Mouse (Mus musculus) CD4-positive naive resting alpha-beta T cell, adult 76 days (primary cell): Measurements from ENCODE around the gene Igf2bp2. TPM values are rescaled to one million over a fixed set of nuclear protein-coding genes. Genes with fewer than 3 reads are reported as not detected.

Experiments used
- total RNA-seq: library from RNA; stranded (reverse); gene quantifications from one replicate; pipeline ENCODE4 v1.2.4, GENCODE M21; 2023

Igf2bp2 gene
- total RNA-seq: 0.29 TPM

DNA sequence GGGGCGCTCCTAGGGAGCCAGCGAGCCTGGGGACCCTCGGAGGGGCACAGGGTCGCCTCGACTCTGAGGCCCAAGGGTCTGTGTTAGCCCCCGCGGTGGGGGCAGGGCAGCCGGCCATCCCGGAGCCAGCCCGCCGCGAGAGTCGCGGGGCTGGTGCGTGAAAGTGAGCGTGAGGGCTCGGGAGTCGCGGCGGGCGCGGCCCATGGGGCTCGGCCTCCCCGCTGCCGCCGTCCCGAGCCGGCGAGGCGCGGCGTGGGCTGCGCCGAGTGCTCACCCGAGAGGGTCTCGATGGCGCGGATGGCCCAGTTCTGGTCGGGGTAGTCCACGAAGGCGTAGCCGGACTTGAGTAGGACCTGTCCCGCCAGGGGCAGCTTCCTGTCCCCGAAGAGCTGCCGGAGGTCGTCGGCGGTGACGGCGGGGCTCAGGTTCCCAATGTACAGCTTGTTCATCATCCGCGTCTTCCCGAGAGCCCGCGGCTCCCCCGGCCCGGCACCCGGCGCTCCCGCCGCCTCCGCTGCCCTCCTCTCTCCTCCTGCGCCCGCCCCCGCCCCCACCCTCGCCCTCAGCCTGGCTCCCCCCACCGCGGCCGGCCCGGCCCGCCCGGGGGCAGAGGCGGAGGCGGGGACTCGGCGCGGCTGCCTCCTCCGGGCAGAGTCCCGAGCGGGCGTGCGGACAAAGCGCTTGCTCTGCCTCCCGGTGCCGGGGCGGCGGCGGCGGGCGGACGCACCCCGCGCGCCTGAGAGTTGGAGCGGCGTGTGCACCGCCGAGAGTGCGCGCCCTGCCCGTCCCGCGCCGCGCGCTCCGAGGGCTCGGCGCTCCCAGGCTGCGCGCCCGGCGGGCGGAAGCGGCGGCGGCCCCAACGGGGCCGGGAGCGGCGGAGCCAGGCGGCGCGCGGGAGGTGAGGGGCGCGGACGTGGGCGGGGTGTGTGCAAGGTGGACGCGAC lies at the start of gene Igf2bp2:
TSS of gene Igf2bp2 (minus strand) at position 788 of the 944 bp plus-strand sequence.

GRCm38 (mm10) chr16:22009099-22009584 lies 154.0 kb downstream of the Igf2bp2 start, which contains the start of gene Senp2:
Senp2 (plus strand) TSS chr16:22009484.

Other genes with a start within 250 kb of the Igf2bp2 start
- 7.0 TPM for gene Tmem41a, start 215.7 kb downstream of the Igf2bp2 start, total RNA-seq
- not detected for gene Liph, start 167.6 kb downstream of the Igf2bp2 start, total RNA-seq
- gene Senp2, start 153.8 kb downstream of the Igf2bp2 start, total RNA-seq: 116 TPM
- 534 TPM for gene Tra2b, start 102.7 kb upstream of the Igf2bp2 start, total RNA-seq